Mouse (Mus musculus): ENCODE data around the gene Phf19. TPM values are rescaled to one million over a fixed set of nuclear protein-coding genes. Genes with fewer than 3 reads are reported as not detected.
A peak's percentile ranks its signal among the peaks of the same experiment; 100 is the strongest.

Gene Phf19
- total and polyA plus RNA-seq, 3 experiments: 16.8 to 25.4 (median 20.5) TPM

DNA sequence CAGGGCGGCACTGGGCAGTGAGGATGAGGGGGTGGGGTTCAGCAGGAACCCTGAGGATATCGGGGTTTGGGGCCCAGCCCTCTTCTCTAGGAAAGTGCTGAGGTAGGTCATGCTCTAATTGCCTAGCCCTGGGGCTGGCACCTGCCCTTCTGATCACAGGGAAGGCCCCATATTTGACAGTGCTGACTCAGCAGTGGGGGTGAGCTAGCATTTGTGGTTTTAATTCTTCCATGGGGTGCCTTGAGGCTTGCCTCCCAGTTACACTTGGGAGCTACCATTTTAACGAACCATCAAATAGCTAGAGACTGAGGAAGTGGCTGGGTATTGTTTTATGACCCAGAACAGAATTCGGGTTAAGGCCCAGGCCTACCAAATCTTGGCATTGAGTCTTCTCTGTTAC, 31.8 kb upstream of the Phf19 start:
- no peak overlapping the region for H3K4me2 ChIP-seq (ENCODE audit: insufficient read depth, low read depth, poor library complexity, severe bottlenecking)

DNA sequence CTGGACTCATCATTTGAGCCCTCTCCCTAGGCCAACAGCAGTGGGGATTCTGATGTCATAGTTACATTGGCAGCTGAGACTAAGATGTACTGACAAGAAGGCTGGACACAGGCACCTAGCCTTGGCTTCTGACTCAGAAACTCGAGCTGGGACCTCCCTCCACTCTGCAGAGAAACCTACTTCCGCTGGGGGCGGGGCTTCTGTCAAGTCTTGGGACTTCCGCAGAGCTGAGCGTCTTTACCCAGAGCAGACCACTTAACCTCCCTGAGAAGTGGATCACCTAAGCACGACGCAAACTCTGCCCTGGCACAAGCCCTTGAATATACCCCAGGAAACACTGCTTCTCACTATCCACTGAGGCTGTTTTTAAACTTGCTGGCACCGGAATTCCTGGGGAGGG, 30.9 kb upstream of the Phf19 start:
- H3K27ac ChIP-seq (ENCODE audit: insufficient read depth, low read depth): no peak overlapping the region
- H3K4me2 ChIP-seq (ENCODE audit: insufficient read depth, low read depth, poor library complexity, severe bottlenecking): no peak overlapping the region
- peaks cover 74 to 83% of the 10 kb centered on the region in 2 experiments for H3K36me3 ChIP-seq (replicated peaks in 1 of 2; ENCODE audit: control insufficient read depth in 1 of 2, insufficient read depth in 1 of 2, low read length in 1 of 2)
- H3K4me1 ChIP-seq (ENCODE audit: control insufficient read depth in 1 of 2, insufficient read depth in 2 of 2): peaks cover 23 to 74% of the 10 kb centered on the region in 2 experiments
- H3K79me2 ChIP-seq (replicated peaks; ENCODE audit: control insufficient read depth, extremely low read depth, insufficient read depth, poor library complexity, severe bottlenecking): peaks cover 12% of the 10 kb centered on the region
- no peaks in the 10 kb centered on the region for H3K9me3 ChIP-seq (replicated peaks; ENCODE audit: low read length)
- no peak overlapping the region for H3K9ac ChIP-seq (ENCODE audit: insufficient read depth, low read depth)
- dilution Hi-C loops (cut with MboI; ENCODE audit: extremely low pct_ligation_motif_present, extremely low pct_unique_long_range_greater_than_20kb, low sequenced_read_pairs) (no loop called here), in situ Hi-C loops (cut with MboI; ENCODE audit: low pct_ligation_motif_present, low pct_unique_long_range_greater_than_20kb, low sequenced_read_pairs) (no loop called here)
- peak; percentile 84 for DNase-seq (ENCODE audit: extremely low read depth)
- H3K27me3 ChIP-seq (replicated peaks): no peaks in the 10 kb centered on the region
- H3K4me3 ChIP-seq (replicated peaks in 1 of 3; ENCODE audit: low read depth in 2 of 3, low read length in 2 of 3, poor library complexity in 1 of 3): no peak overlapping the region
- peak; percentile 66 for TF ChIP-seq ELF1 (IDR thresholded peaks at IDR 0.05; ENCODE audit: low read depth, low read length)
- no peak for TF ChIP-seq TBP (conservative IDR thresholded peaks at IDR 0.05; ENCODE audit: low read depth, low read length)

More for the DNA sequence above, 31.8 kb upstream of the Phf19 start:
- Histone ChIP-seq H3K9me3 (replicated peaks; ENCODE audit: low read length) (no peaks in the 10 kb centered on the region), H3K36me3 (replicated peaks in 1 of 2; ENCODE audit: control insufficient read depth in 1 of 2, insufficient read depth in 1 of 2, low read length in 1 of 2) (peaks cover 81 to 89% of the 10 kb centered on the region in 2 experiments), H3K79me2 (replicated peaks; ENCODE audit: control insufficient read depth, extremely low read depth, insufficient read depth, poor library complexity, severe bottlenecking) (peaks cover 18% of the 10 kb centered on the region), H3K27me3 (replicated peaks) (no peaks in the 10 kb centered on the region), H3K4me3 (replicated peaks in 1 of 3; ENCODE audit: low read depth in 2 of 3, low read length in 2 of 3, poor library complexity in 1 of 3) (no peak overlapping the region), H3K9ac (ENCODE audit: insufficient read depth, low read depth) (no peak overlapping the region), H3K27ac (ENCODE audit: insufficient read depth, low read depth) (peak overlapping the region; percentile 61; the same call in 1 of the 2 replicates), H3K4me1 (ENCODE audit: control insufficient read depth in 1 of 2, insufficient read depth in 2 of 2) (peaks cover 22 to 75% of the 10 kb centered on the region in 2 experiments)
- in situ Hi-C loops (cut with MboI; ENCODE audit: low pct_ligation_motif_present, low pct_unique_long_range_greater_than_20kb, low sequenced_read_pairs) (no loop called here), dilution Hi-C loops (cut with MboI; ENCODE audit: extremely low pct_ligation_motif_present, extremely low pct_unique_long_range_greater_than_20kb, low sequenced_read_pairs) (no loop called here)
- TF ChIP-seq CTCF (conservative IDR thresholded peaks at IDR 0.05 in 1 of 2, IDR thresholded peaks at IDR 0.05 in 1 of 2; ENCODE audit: low read depth in 2 of 2, low read length in 2 of 2): no peak
- no peak for TF ChIP-seq ELF1 (IDR thresholded peaks at IDR 0.05; ENCODE audit: low read depth, low read length)
- TF ChIP-seq POLR2A (IDR thresholded peaks at IDR 0.05; ENCODE audit: low read depth, low read length): no peak
- TF ChIP-seq CHD1 (IDR thresholded peaks at IDR 0.05; ENCODE audit: low read depth, low read length): no peak
- TF ChIP-seq MYC (IDR thresholded peaks at IDR 0.05; ENCODE audit: low read depth, low read length): no peak
- peak; percentile 96 for TF ChIP-seq MAFK (IDR thresholded peaks at IDR 0.05; ENCODE audit: insufficient replicate concordance, low read length)
- TF ChIP-seq ZKSCAN1 (IDR thresholded peaks at IDR 0.05; ENCODE audit: borderline replicate concordance, low read depth, low read length): no peak
- no peak for TF ChIP-seq MEF2A (IDR thresholded peaks at IDR 0.05; ENCODE audit: borderline replicate concordance, low read depth, low read length)
- TF ChIP-seq JUN (IDR thresholded peaks at IDR 0.05; ENCODE audit: insufficient read depth, low read depth, low read length): no peak
- TF ChIP-seq ETS1 (conservative IDR thresholded peaks at IDR 0.05; ENCODE audit: low read depth, low read length): 0 out of 2 replicates have a peak, but pooled peaks have one; percentile 18
- no peak for DNase-seq (ENCODE audit: extremely low read depth)

DNA sequence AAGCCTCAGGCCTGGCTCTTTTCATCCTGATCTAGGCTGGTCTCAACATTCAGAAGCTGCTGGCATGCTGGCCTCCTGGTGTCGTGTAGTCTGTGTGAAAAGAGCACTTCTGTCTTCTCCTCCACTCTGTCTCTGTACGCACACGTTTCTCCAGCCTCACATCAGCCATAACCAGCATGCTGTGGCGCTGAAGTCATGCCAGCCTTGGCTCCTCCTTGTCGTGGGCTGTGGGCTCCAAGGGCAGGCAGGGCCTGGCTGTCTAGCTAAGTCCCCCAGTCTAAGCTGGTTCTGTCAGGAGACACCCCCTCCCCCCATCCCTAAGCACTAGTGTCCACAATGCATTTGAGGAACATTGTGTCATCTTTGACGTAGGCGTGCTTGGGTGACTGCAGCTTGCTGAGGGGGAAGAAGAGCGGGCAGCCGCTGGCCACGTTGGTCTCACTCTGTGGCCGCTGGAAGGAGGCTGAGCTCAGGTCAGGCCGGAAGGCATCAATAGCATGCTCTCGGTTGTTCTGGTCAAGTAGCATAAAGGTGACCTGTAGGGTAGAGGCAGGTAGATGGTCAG, 29.8 kb upstream of the Phf19 start:
- Histone ChIP-seq H3K9me3 (replicated peaks; ENCODE audit: low read length) (no peaks in the 10 kb centered on the region), H3K4me3 (replicated peaks in 1 of 3; ENCODE audit: low read depth in 2 of 3, low read length in 2 of 3, poor library complexity in 1 of 3) (no peak overlapping the region), H3K27ac (ENCODE audit: insufficient read depth, low read depth) (peak overlapping the region; percentile 2; the same call in 1 of the 2 replicates), H3K4me2 (ENCODE audit: insufficient read depth, low read depth, poor library complexity, severe bottlenecking) (no peak overlapping the region), H3K9ac (ENCODE audit: insufficient read depth, low read depth) (no peak overlapping the region), H3K27me3 (replicated peaks) (no peaks in the 10 kb centered on the region), H3K36me3 (replicated peaks in 1 of 2; ENCODE audit: control insufficient read depth in 1 of 2, insufficient read depth in 1 of 2, low read length in 1 of 2) (peaks cover 63 to 71% of the 10 kb centered on the region in 2 experiments), H3K79me2 (replicated peaks; ENCODE audit: control insufficient read depth, extremely low read depth, insufficient read depth, poor library complexity, severe bottlenecking) (peaks cover 2% of the 10 kb centered on the region; the same call in 1 of the 2 replicates), H3K4me1 (ENCODE audit: control insufficient read depth in 1 of 2, insufficient read depth in 2 of 2) (peaks cover 33 to 76% of the 10 kb centered on the region in 2 experiments)
- DNase-seq (ENCODE audit: extremely low read depth): no peak
- in situ Hi-C loops (cut with MboI; ENCODE audit: low pct_ligation_motif_present, low pct_unique_long_range_greater_than_20kb, low sequenced_read_pairs) (no loop called here), dilution Hi-C loops (cut with MboI; ENCODE audit: extremely low pct_ligation_motif_present, extremely low pct_unique_long_range_greater_than_20kb, low sequenced_read_pairs) (no loop called here)
- TF ChIP-seq SIN3A (IDR thresholded peaks at IDR 0.05; ENCODE audit: low read length) (no peak), USF1 (IDR thresholded peaks at IDR 0.05; ENCODE audit: low read depth, low read length) (no peak), MEF2A (IDR thresholded peaks at IDR 0.05; ENCODE audit: borderline replicate concordance, low read depth, low read length) (no peak), ETS1 (conservative IDR thresholded peaks at IDR 0.05; ENCODE audit: low read depth, low read length) (no peak), KAT2A (IDR thresholded peaks at IDR 0.05; ENCODE audit: insufficient replicate concordance, low read length) (no peak), ZC3H11A (IDR thresholded peaks at IDR 0.05; ENCODE audit: low read depth, low read length) (no peak), BHLHE40 (IDR thresholded peaks at IDR 0.05; ENCODE audit: low read depth, low read length) (no peak), USF2 (conservative IDR thresholded peaks at IDR 0.05; ENCODE audit: low read depth, low read length) (no peak), EP300 (IDR thresholded peaks at IDR 0.05; ENCODE audit: low read length) (no peak), JUND (conservative IDR thresholded peaks at IDR 0.05; ENCODE audit: low read depth, low read length) (no peak), POLR2A (IDR thresholded peaks at IDR 0.05; ENCODE audit: low read depth, low read length) (no peak; the same call in 1 of the 2 replicates), MAZ (IDR thresholded peaks at IDR 0.05; ENCODE audit: low read depth, low read length) (no peak), TBP (conservative IDR thresholded peaks at IDR 0.05; ENCODE audit: low read depth, low read length) (no peak), RCOR1 (conservative IDR thresholded peaks at IDR 0.05; ENCODE audit: low read depth, low read length) (no peak), TCF12 (IDR thresholded peaks at IDR 0.05; ENCODE audit: low read depth, low read length) (no peak), ELF1 (IDR thresholded peaks at IDR 0.05; ENCODE audit: low read depth, low read length) (no peak), HCFC1 (IDR thresholded peaks at IDR 0.05; ENCODE audit: low read depth, low read length) (no peak), MAX (IDR thresholded peaks at IDR 0.05; ENCODE audit: low read length) (no peak)
